Comparison of ENCODE assay signal across 25 mouse cellular contexts in the genomic region with DNA sequence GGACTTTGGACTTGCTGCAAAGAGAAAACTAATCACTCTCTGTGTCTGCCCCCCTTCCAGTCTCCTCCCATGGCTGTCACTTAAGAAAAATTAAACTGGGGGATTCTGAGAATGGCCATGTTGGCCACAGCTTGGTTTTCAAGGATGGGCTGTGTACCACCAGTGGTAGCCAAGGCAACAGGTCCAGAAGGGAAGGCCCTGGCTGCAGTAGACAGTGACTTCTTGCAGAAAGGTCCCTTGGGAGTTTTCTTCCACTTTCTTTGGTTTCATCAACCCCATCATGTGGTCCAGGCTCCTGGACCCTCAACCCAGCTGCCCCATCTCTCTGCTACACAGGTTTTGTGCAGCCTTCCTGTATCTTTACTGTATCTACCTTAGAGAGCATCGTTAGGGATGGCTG. TPM values are rescaled to one million over a fixed set of nuclear protein-coding genes. Genes with fewer than 3 reads are reported as not detected.
DNase-seq lines count a peak whose midpoint lies in the region; ATAC-seq and TF ChIP-seq lines count a peak whose summit lies in the region.
"Had no signal": no experiment of that assay in that cellular context is flagged by ENCODE, and none has a peak within 500 bp of the region (broad histone marks: within the 10 kb centered on the region; RNA-seq: fewer than 3 reads in every experiment).

No protein-coding gene starts in this region.

- H3K27ac ChIP-seq in heart, embryonic 12.5 days (ENCODE audit: poor library complexity, severe bottlenecking) = no peak overlapping the region
- H3K27ac ChIP-seq in CH12.LX (ENCODE audit: insufficient read depth, low read depth) = no peak overlapping the region
- peak overlapping the region; percentile 74 for H3K27ac ChIP-seq in intestine, embryonic 15.5 days
- peak overlapping the region; percentile 66 for H3K27ac ChIP-seq in stomach, embryonic 16.5 days (ENCODE audit: low read length)
- H3K27ac ChIP-seq: hindbrain, embryonic 15.5 days; left cerebral cortex, adult 2 months; liver, embryonic 14.5 days; neural tube, embryonic 15.5 days had no signal

- H3K9me3 ChIP-seq in heart, embryonic 12.5 days (replicated peaks) = no peaks in the 10 kb centered on the region
- no peaks in the 10 kb centered on the region for H3K9me3 ChIP-seq in CH12.LX (replicated peaks; ENCODE audit: low read length)
- no peaks in the 10 kb centered on the region for H3K9me3 ChIP-seq in intestine, embryonic 15.5 days
- H3K9me3 ChIP-seq in stomach, embryonic 16.5 days (replicated peaks; ENCODE audit: control insufficient read depth, low read length) = no peaks in the 10 kb centered on the region
- H3K9me3 ChIP-seq: hindbrain, embryonic 15.5 days; neural tube, embryonic 15.5 days had no signal

- H3K9ac ChIP-seq in heart, embryonic 12.5 days = no peak overlapping the region
- 0 out of 2 replicates have a peak overlapping the region, but pooled peaks have one; percentile 5 for H3K9ac ChIP-seq in CH12.LX (ENCODE audit: insufficient read depth, low read depth)
- H3K9ac ChIP-seq in intestine, embryonic 15.5 days = no peak overlapping the region
- H3K9ac ChIP-seq in stomach, embryonic 16.5 days (ENCODE audit: low read length) = no peak overlapping the region
- H3K9ac ChIP-seq: hindbrain, embryonic 15.5 days; liver, embryonic 14.5 days; lung, embryonic 14.5 days; neural tube, embryonic 15.5 days had no signal

- dilution Hi-C loops in CH12.LX (cut with MboI; ENCODE audit: extremely low pct_ligation_motif_present, extremely low pct_unique_long_range_greater_than_20kb, low sequenced_read_pairs) = no loop called here

- in situ Hi-C loops in CH12.LX (cut with MboI; ENCODE audit: low pct_ligation_motif_present, low pct_unique_long_range_greater_than_20kb, low sequenced_read_pairs) = no loop called here

- TF ChIP-seq RAD21 in CH12.LX (IDR thresholded peaks at IDR 0.05; ENCODE audit: low read depth, low read length) = no peak

- DNase-seq in heart, adult 9 months (ENCODE audit: low spot score in 2 of 2) = no peak
- peak; percentile 55 for DNase-seq in CH12.LX (ENCODE audit: extremely low read depth)
- DNase-seq in embryo, embryonic 10 days (ENCODE audit: low spot score) = no peak
- DNase-seq: cerebellum, adult 8-10 months; cerebellum, postnatal 36 days; kidney, adult 18-20 months had no signal

- no peak for TF ChIP-seq CTCF in CH12.LX (conservative IDR thresholded peaks at IDR 0.05 in 1 of 2, IDR thresholded peaks at IDR 0.05 in 1 of 2; ENCODE audit: low read depth in 2 of 2, low read length in 2 of 2)

- H3K4me2 ChIP-seq in heart, embryonic 12.5 days = 0 out of 2 replicates have a peak overlapping the region, but pooled peaks have one; percentile 21
- H3K4me2 ChIP-seq in CH12.LX (ENCODE audit: insufficient read depth, low read depth, poor library complexity, severe bottlenecking) = peak overlapping the region; percentile 48
- H3K4me2 ChIP-seq in intestine, embryonic 15.5 days (replicated peaks) = peak overlapping the region; percentile 39
- H3K4me2 ChIP-seq in stomach, embryonic 16.5 days (ENCODE audit: low read depth, low read length) = peak overlapping the region; percentile 35; the same call in 1 of the 2 replicates
- H3K4me2 ChIP-seq: hindbrain, embryonic 15.5 days; neural tube, embryonic 15.5 days had no signal

- no peak overlapping the region for H3K4me3 ChIP-seq in heart, embryonic 12.5 days
- H3K4me3 ChIP-seq in CH12.LX (replicated peaks in 1 of 3; ENCODE audit: low read depth in 2 of 3, low read length in 2 of 3, poor library complexity in 1 of 3) = no peak overlapping the region
- H3K4me3 ChIP-seq in intestine, embryonic 15.5 days (replicated peaks) = no peak overlapping the region
- H3K4me3 ChIP-seq in stomach, embryonic 16.5 days (replicated peaks; ENCODE audit: low read length) = no peak overlapping the region
- H3K4me3 ChIP-seq: hindbrain, embryonic 15.5 days; left cerebral cortex, adult 2 months; neural tube, embryonic 15.5 days had no signal

- no peaks in the 10 kb centered on the region for H3K79me2 ChIP-seq in CH12.LX (replicated peaks; ENCODE audit: control insufficient read depth, extremely low read depth, insufficient read depth, poor library complexity, severe bottlenecking)

- peaks cover 15% of the 10 kb centered on the region for H3K27me3 ChIP-seq in heart, embryonic 12.5 days (replicated peaks)
- H3K27me3 ChIP-seq in CH12.LX (replicated peaks) = peaks cover 3% of the 10 kb centered on the region
- no peaks in the 10 kb centered on the region for H3K27me3 ChIP-seq in intestine, embryonic 15.5 days (replicated peaks)
- no peaks in the 10 kb centered on the region for H3K27me3 ChIP-seq in stomach, embryonic 16.5 days (ENCODE audit: control insufficient read depth, insufficient read depth, low read length)
- H3K27me3 ChIP-seq: hindbrain, embryonic 15.5 days; neural tube, embryonic 15.5 days had no signal

- peaks cover 24% of the 10 kb centered on the region for H3K4me1 ChIP-seq in heart, embryonic 12.5 days (replicated peaks)
- H3K4me1 ChIP-seq in CH12.LX (ENCODE audit: control insufficient read depth in 1 of 2, insufficient read depth in 2 of 2) = peaks cover 4 to 14% of the 10 kb centered on the region in 2 experiments
- peaks cover 10% of the 10 kb centered on the region; the same call in 1 of the 2 replicates for H3K4me1 ChIP-seq in intestine, embryonic 15.5 days (replicated peaks)
- H3K4me1 ChIP-seq in stomach, embryonic 16.5 days (ENCODE audit: control insufficient read depth, insufficient read depth, low read length) = peaks cover 4% of the 10 kb centered on the region; the same call in 1 of the 2 replicates
- H3K4me1 ChIP-seq: neural tube, embryonic 15.5 days had no signal

- TF ChIP-seq POLR2A in CH12.LX (IDR thresholded peaks at IDR 0.05; ENCODE audit: low read depth, low read length) = no peak

- 65% methylated on average over 1 of the region's 1 CpGs for WGBS in heart, embryonic 12.5 days
- WGBS in intestine, embryonic 15.5 days = 77% methylated on average over 1 of the region's 1 CpGs
- 46% methylated on average over 1 of the region's 1 CpGs for WGBS in stomach, embryonic 16.5 days

- no peak for ATAC-seq in heart, embryonic 12.5 days (ENCODE audit: insufficient number of reproducible peaks, low FRiP score)
- ATAC-seq in intestine, embryonic 15.5 days = peak; percentile 48
- ATAC-seq in stomach, embryonic 16.5 days (ENCODE audit: insufficient read depth, low FRiP score) = 0 out of 2 replicates have a peak, but pooled peaks have one; percentile 9
- ATAC-seq in megakaryocyte, adult 5-6 weeks (ENCODE audit: poor library complexity, severe bottlenecking) = no peak

- H3K36me3 ChIP-seq in heart, embryonic 12.5 days = no peaks in the 10 kb centered on the region
- H3K36me3 ChIP-seq in CH12.LX (replicated peaks in 1 of 2; ENCODE audit: control insufficient read depth in 1 of 2, insufficient read depth in 1 of 2, low read length in 1 of 2) = no peaks in the 10 kb centered on the region
- no peaks in the 10 kb centered on the region for H3K36me3 ChIP-seq in intestine, embryonic 15.5 days
- H3K36me3 ChIP-seq in stomach, embryonic 16.5 days (ENCODE audit: control insufficient read depth, insufficient read depth, low read length) = no peaks in the 10 kb centered on the region

- TF ChIP-seq EP300 in CH12.LX (IDR thresholded peaks at IDR 0.05; ENCODE audit: low read length) = no peak

TF ChIP-seq in CH12.LX, 34 proteins besides CTCF, POLR2A, EP300 and RAD21 (continues in another document):
- TF ChIP-seq MXI1 (IDR thresholded peaks at IDR 0.05; ENCODE audit: low read depth, low read length) (0 out of 2 replicates have a peak, but pooled peaks have one; percentile 41), NRF1 (IDR thresholded peaks at IDR 0.05; ENCODE audit: low read depth, low read length) (no peak), USF1 (IDR thresholded peaks at IDR 0.05; ENCODE audit: low read depth, low read length) (no peak), E2F4 (IDR thresholded peaks at IDR 0.05; ENCODE audit: insufficient replicate concordance, low read depth, low read length) (no peak)

RNA-seq across cellular contexts. Expression of gene Usp30, which starts 24.4 kb away (rescaled TPM):
- polyA plus RNA-seq in heart, embryonic 12.5 days (2016; fragmentation: Nextera tagmentation; extraction: Ambion mirVana) = 9.0 and 10.5 TPM in 2 replicates
- total RNA-seq in CH12.LX (2012; rRNA removed) (11.5 and 13.0 TPM in 2 replicates), CH12.LX (2014; rRNA removed) (13.0 and 15.5 TPM in 2 replicates)
- polyA plus RNA-seq in CH12.LX (2012; ENCODE audit: insufficient read length, low read depth) = 14.5 and 16.1 TPM in 2 replicates
- polyA plus RNA-seq in intestine, embryonic 15.5 days (2015; fragmentation: Nextera tagmentation; extraction: Ambion mirVana) = 10.3 and 10.5 TPM in 2 replicates
- 10.0 and 11.0 TPM in 2 replicates for polyA plus RNA-seq in stomach, embryonic 16.5 days (2015; fragmentation: Nextera tagmentation; extraction: Ambion mirVana)
- 2.8 and 7.2 TPM in 2 replicates for total RNA-seq in megakaryocyte, adult 5-6 weeks (2015)
- 3.5 and 4.7 TPM in 2 replicates for total RNA-seq in megakaryocyte, adult 5-6 weeks (2017)

RNA-seq across cellular contexts. Expression of gene Dao, which starts 37.4 kb away (rescaled TPM):
- polyA plus RNA-seq in heart, embryonic 12.5 days (2016; fragmentation: Nextera tagmentation; extraction: Ambion mirVana) = not detected in 2 replicates
- 0.97 and 1.4 TPM in 2 replicates for total RNA-seq in CH12.LX (2012; rRNA removed)
- total RNA-seq in CH12.LX (2014; rRNA removed) = 1.9 TPM in 2 replicates
- 3.6 TPM in 2 replicates for polyA plus RNA-seq in CH12.LX (2012; ENCODE audit: insufficient read length, low read depth)
- 13.8 and 17.1 TPM in 2 replicates for polyA plus RNA-seq in intestine, embryonic 15.5 days (2015; fragmentation: Nextera tagmentation; extraction: Ambion mirVana)
- 2.4 and 3.1 TPM in 2 replicates for polyA plus RNA-seq in stomach, embryonic 16.5 days (2015; fragmentation: Nextera tagmentation; extraction: Ambion mirVana)
- not detected in 2 replicates for total RNA-seq in megakaryocyte, adult 5-6 weeks (2015)
- total RNA-seq in megakaryocyte, adult 5-6 weeks (2017) = not detected in 2 replicates
- total RNA-seq: adrenal gland, postnatal 25 days; gastrocnemius, adult 8-10 months; granulocyte monocyte progenitor cell, adult 5-6 weeks; heart, postnatal 4 days; layer of hippocampus, postnatal 10 days; left cerebral cortex, adult 2 months; left cerebral cortex, postnatal 36 days; midbrain, postnatal 0 days had no signal
- polyA plus RNA-seq: brain, embryonic 14.5 days; embryonic facial prominence, embryonic 14.5 days; heart, embryonic 16.5 days; liver, embryonic 14.5 days; lung, embryonic 14.5 days; midbrain, postnatal 0 days; neural tube, embryonic 15.5 days had no signal

RNA-seq across cellular contexts. Expression of gene Ssh1, which starts 47.2 kb away (rescaled TPM):
- polyA plus RNA-seq in heart, embryonic 12.5 days (2016; fragmentation: Nextera tagmentation; extraction: Ambion mirVana) = 19.0 and 21.4 TPM in 2 replicates
- total RNA-seq in CH12.LX (2012; rRNA removed) = 5.6 and 8.2 TPM in 2 replicates
- total RNA-seq in CH12.LX (2014; rRNA removed) = 2.3 and 3.0 TPM in 2 replicates
- polyA plus RNA-seq in CH12.LX (2012; ENCODE audit: insufficient read length, low read depth) = 8.1 and 8.9 TPM in 2 replicates
- polyA plus RNA-seq in intestine, embryonic 15.5 days (2015; fragmentation: Nextera tagmentation; extraction: Ambion mirVana) = 10.1 and 11.8 TPM in 2 replicates
- 8.7 and 11.9 TPM in 2 replicates for polyA plus RNA-seq in stomach, embryonic 16.5 days (2015; fragmentation: Nextera tagmentation; extraction: Ambion mirVana)
- 10.2 and 10.4 TPM in 2 replicates for total RNA-seq in megakaryocyte, adult 5-6 weeks (2015)
- 4.7 and 4.9 TPM in 2 replicates for total RNA-seq in megakaryocyte, adult 5-6 weeks (2017)

RNA-seq across cellular contexts. Expression of gene Svop, which starts 50.5 kb away (rescaled TPM):
- 0.06 and 0.15 TPM in 2 replicates for polyA plus RNA-seq in heart, embryonic 12.5 days (2016; fragmentation: Nextera tagmentation; extraction: Ambion mirVana)
- 0.38 and 1.1 TPM in 2 replicates for total RNA-seq in CH12.LX (2012; rRNA removed)
- 0.20 and 0.31 TPM in 2 replicates for total RNA-seq in CH12.LX (2014; rRNA removed)
- polyA plus RNA-seq in CH12.LX (2012; ENCODE audit: insufficient read length, low read depth) = 0.40 and 0.51 TPM in 2 replicates
- 2.1 and 2.5 TPM in 2 replicates for polyA plus RNA-seq in intestine, embryonic 15.5 days (2015; fragmentation: Nextera tagmentation; extraction: Ambion mirVana)
- polyA plus RNA-seq in stomach, embryonic 16.5 days (2015; fragmentation: Nextera tagmentation; extraction: Ambion mirVana) = 1.8 and 2.0 TPM in 2 replicates
- total RNA-seq in megakaryocyte, adult 5-6 weeks (2015) = not detected in 2 replicates
- total RNA-seq in megakaryocyte, adult 5-6 weeks (2017) = not detected in 2 replicates
- total RNA-seq: gastrocnemius, adult 8-10 months; granulocyte monocyte progenitor cell, adult 5-6 weeks had no signal
- polyA plus RNA-seq: liver, embryonic 14.5 days had no signal

Comparison
In these comparisons a context has a peak if more than half of its experiments do, and no peak if none do; other contexts are left out.
1. ATAC-seq: peak in intestine, embryonic 15.5 days (single experiment) and stomach, embryonic 16.5 days (single experiment); none in heart, embryonic 12.5 days (single experiment) and megakaryocyte, adult 5-6 weeks (single experiment).
2. H3K27ac ChIP-seq: peak in intestine, embryonic 15.5 days (single experiment) and stomach, embryonic 16.5 days (single experiment); none in heart, embryonic 12.5 days (single experiment) and CH12.LX (single experiment).
3. Peak in every context shown above with its lines, with median percentiles within 50 percentile points of each other: H3K4me2 ChIP-seq.